Mouse (Mus musculus) T-cell, adult 66 days (primary cell): ENCODE data around the gene Gabrb1. TPM values are rescaled to one million over a fixed set of nuclear protein-coding genes. Genes with fewer than 3 reads are reported as not detected.

Source experiments
- total RNA-seq, 2 experiments: library from RNA; stranded (reverse); gene quantifications; 3 replicates in 1 of 2; 4 replicates in 1 of 2; pipeline ENCODE4 v1.2.4; 2023

Gene Gabrb1
- not detected for total RNA-seq

GRCm38 (mm10) chr5:71657482-71658114 lies at the start of gene Gabrb1:
TSS of gene Gabrb1 (plus strand) at chr5:71658113.

GRCm38 (mm10) chr5:71658115-71658497 lies 193 bp downstream of the Gabrb1 start, which contains the start of gene Gabra4:
TSS of gene Gabra4 (minus strand) at chr5:71658308.

GRCm38 (mm10) chr5:72167594-72168284 lies 509.8 kb downstream of the Gabrb1 start, which contains the start of gene Commd8:
TSS of gene Commd8 (minus strand) at chr5:72168189.

Other genes with a start within 250 kb of the Gabrb1 start
- not detected for gene Cox7b2, start 109.9 kb upstream of the Gabrb1 start, total RNA-seq
- gene Gabra4, start 195 bp downstream of the Gabrb1 start, total RNA-seq = not detected